In the genomic region with DNA sequence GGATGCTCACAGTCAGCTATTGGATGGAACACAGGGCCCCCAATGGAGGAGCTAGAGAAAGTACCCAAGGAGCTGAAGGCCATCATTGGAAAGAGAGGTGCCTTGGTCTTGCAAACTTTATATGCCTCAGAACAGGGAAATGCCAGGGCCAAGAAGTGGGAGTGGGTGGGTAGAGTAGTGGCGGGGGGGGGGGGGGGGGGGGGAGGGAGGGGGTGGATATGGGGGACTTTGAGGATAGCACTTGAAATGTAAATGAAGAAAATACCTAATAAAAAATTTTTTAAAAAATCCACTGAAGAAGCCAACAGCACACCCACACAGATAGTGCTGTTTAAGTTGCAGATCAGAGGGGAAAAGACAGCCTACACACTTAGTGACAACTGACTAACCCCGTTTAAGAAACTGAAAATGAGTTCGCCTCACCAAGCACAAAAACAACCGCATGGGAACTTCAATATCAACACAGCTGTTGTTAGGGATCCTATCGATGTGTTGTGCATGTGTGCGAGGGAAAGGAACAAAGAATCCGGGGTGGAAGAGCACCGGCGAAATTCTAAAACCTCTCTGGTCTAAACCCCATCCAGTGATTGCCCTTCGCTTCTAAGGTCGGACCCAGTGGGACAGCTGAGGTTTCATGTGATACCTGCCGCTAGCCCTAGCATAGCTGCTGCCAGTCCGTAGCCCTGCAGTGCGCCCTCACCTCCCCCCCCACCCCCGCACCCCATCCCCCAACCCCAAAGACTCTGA, we compare ENCODE assay signal across 8 mouse cellular contexts. TPM values are rescaled to one million over a fixed set of nuclear protein-coding genes. Genes with fewer than 3 reads are reported as not detected.
DNase-seq lines count a peak whose midpoint lies in the region; ATAC-seq and TF ChIP-seq lines count a peak whose summit lies in the region.

No protein-coding gene starts in this region.

- no peak overlapping the region for H3K27ac ChIP-seq in heart, postnatal 0 days (ENCODE audit: low read depth)
- no peak overlapping the region for H3K27ac ChIP-seq in neural tube, embryonic 12.5 days

- H3K4me1 ChIP-seq in heart, postnatal 0 days (ENCODE audit: control insufficient read depth, insufficient read depth): 0 out of 2 replicates have a peak, but pooled peaks cover 6% of the 10 kb centered on the region
- peaks cover 7% of the 10 kb centered on the region; the same call in 1 of the 2 replicates for H3K4me1 ChIP-seq in neural tube, embryonic 12.5 days

- no peaks in the 10 kb centered on the region for H3K27me3 ChIP-seq in heart, postnatal 0 days (ENCODE audit: control insufficient read depth, insufficient read depth, low read length)
- no peaks in the 10 kb centered on the region; the same call in 1 of the 2 replicates for H3K27me3 ChIP-seq in neural tube, embryonic 12.5 days (replicated peaks)

- TF ChIP-seq POLR2A in brain, embryonic 14.5 days (IDR thresholded peaks at IDR 0.05; ENCODE audit: borderline replicate concordance, extremely low read depth, insufficient read depth, insufficient read length, poor library complexity, severe bottlenecking): no peak

- no peak overlapping the region for H3K9ac ChIP-seq in heart, postnatal 0 days (replicated peaks; ENCODE audit: low read depth, low read length)
- no peak overlapping the region for H3K9ac ChIP-seq in neural tube, embryonic 12.5 days

- peak overlapping the region; percentile 51 for H3K4me2 ChIP-seq in heart, postnatal 0 days (ENCODE audit: low read depth, low read length)
- peak overlapping the region; percentile 43 for H3K4me2 ChIP-seq in neural tube, embryonic 12.5 days (replicated peaks)

- TF ChIP-seq EP300 in heart, postnatal 0 days (IDR thresholded peaks at IDR 0.05; ENCODE audit: low read depth): no peak

- DNase-seq in heart, postnatal 0 days (ENCODE audit: low spot score): no peak
- no peak for DNase-seq in heart, postnatal 25 days (ENCODE audit: low spot score)
- DNase-seq in brain, embryonic 14.5 days (ENCODE audit: low read depth): peak; percentile 52
- DNase-seq in thymus, postnatal 10 days (ENCODE audit: low spot score in 2 of 2): no peak
- no peak for DNase-seq in ovary, postnatal 10 days (ENCODE audit: low spot score)
- no peak for DNase-seq in layer of hippocampus, adult 8-10 months (ENCODE audit: low spot score in 2 of 2)

- no peak for ATAC-seq in heart, postnatal 0 days (ENCODE audit: insufficient read depth, low read depth)
- ATAC-seq in inflammation-experienced regulatory T-cells, adult 6 months: peak; percentile 72
- no peak for ATAC-seq in neural tube, embryonic 12.5 days (ENCODE audit: low FRiP score, low read depth)

- no peak for TF ChIP-seq CTCF in heart, postnatal 0 days (IDR thresholded peaks at IDR 0.05; ENCODE audit: low read depth)
- TF ChIP-seq CTCF in brain, embryonic 14.5 days (IDR thresholded peaks at IDR 0.05; ENCODE audit: borderline replicate concordance, extremely low read depth, insufficient read depth, insufficient read length): no peak

- WGBS in heart, postnatal 0 days: 17% methylated on average over 15 of the region's 15 CpGs
- WGBS in neural tube, embryonic 12.5 days: 18% methylated on average over 14 of the region's 15 CpGs

- H3K4me3 ChIP-seq in heart, postnatal 0 days (ENCODE audit: low read depth, low read length): peak overlapping the region; percentile 16; the same call in 1 of the 2 replicates
- H3K4me3 ChIP-seq in neural tube, embryonic 12.5 days: no peak overlapping the region

- H3K9me3 ChIP-seq in heart, postnatal 0 days (replicated peaks; ENCODE audit: control insufficient read depth, low read length): no peaks in the 10 kb centered on the region
- no peaks in the 10 kb centered on the region for H3K9me3 ChIP-seq in neural tube, embryonic 12.5 days

- intact Hi-C loops in heart, postnatal 25 days (cut with DNase I): no loop called here

- H3K36me3 ChIP-seq in heart, postnatal 0 days (replicated peaks; ENCODE audit: control insufficient read depth, insufficient read depth, low read length): no peaks in the 10 kb centered on the region
- no peaks in the 10 kb centered on the region for H3K36me3 ChIP-seq in neural tube, embryonic 12.5 days

RNA-seq across cellular contexts. Expression of gene Snx9, which starts 13.1 kb away (rescaled TPM):
- total RNA-seq in heart, postnatal 0 days (2014; rRNA removed; ENCODE audit: low replicate concordance): 21.0 and 25.7 TPM in 2 replicates
- polyA plus RNA-seq in heart, postnatal 0 days (2015; fragmentation: Nextera tagmentation; extraction: Ambion mirVana): 16.0 and 16.6 TPM in 2 replicates
- total RNA-seq in heart, postnatal 25 days (2021): 10 to 100 TPM; 30.9 to 33.2 TPM
- polyA plus RNA-seq in brain, embryonic 14.5 days (2012; rRNA removed): 8.8 and 11.5 TPM in 2 replicates
- polyA plus RNA-seq in inflammation-experienced regulatory T-cells, adult 6 months (2017; shearing (Covaris generic)): 1 to 10 TPM; 2.1 to 2.6 (median 2.6) TPM
- 16.9 and 18.0 TPM in 2 replicates for polyA plus RNA-seq in neural tube, embryonic 12.5 days (2016; fragmentation: Nextera tagmentation; extraction: Ambion mirVana)
- total RNA-seq in layer of hippocampus, adult 8-10 months (2022): 10 to 100 TPM; 15.0 to 16.8 (median 15.5) TPM
